In the genomic region with DNA sequence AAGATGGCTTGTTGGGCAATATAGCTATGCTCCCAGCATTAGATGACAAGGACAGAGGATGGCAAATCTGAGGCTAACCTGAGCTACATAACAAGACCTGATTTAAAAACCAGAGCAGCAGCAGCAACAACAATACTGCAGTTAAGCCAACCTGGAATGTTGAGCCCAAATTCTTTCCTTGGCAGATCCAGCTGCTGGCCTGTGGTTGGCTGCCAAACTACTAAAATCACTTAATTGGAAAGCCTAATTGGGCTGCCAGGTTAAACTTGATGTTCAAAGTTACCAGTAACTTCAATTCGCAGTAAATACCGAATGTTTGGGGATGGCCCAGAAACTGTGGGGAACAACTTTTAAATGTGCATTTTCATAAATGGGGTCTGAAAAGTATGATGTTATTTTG, we compare ENCODE assay signal across 26 mouse cellular contexts.
A peak's percentile ranks its signal among the peaks of the same experiment; 100 is the strongest.
DNase-seq lines count a peak whose midpoint lies in the region; ATAC-seq and TF ChIP-seq lines count a peak whose summit lies in the region.
"Had no signal": no experiment of that assay in that cellular context is flagged by ENCODE, and none has a peak within 500 bp of the region (broad histone marks: within the 10 kb centered on the region; RNA-seq: fewer than 3 reads in every experiment).

No protein-coding gene starts in this region.

- H3K27me3 ChIP-seq in kidney, embryonic 16.5 days (ENCODE audit: insufficient read depth, low read length) = no peaks in the 10 kb centered on the region
- H3K27me3 ChIP-seq in limb, embryonic 14.5 days (ENCODE audit: control insufficient read depth, insufficient read depth, low read length) = no peaks in the 10 kb centered on the region
- H3K27me3 ChIP-seq: heart, embryonic 15.5 days; limb, embryonic 12.5 days; liver, embryonic 13.5 days; midbrain, embryonic 13.5 days; neural tube, embryonic 13.5 days had no signal

- peak; percentile 53 for DNase-seq in kidney, adult 11 months
- DNase-seq in kidney, postnatal 10 days = no peak
- DNase-seq in brain, embryonic 14.5 days (ENCODE audit: low read depth) = peak; percentile 56
- no peak for DNase-seq in limb, embryonic 14.5 days (ENCODE audit: low spot score)
- DNase-seq in left cerebral cortex, adult 8-10 months (ENCODE audit: low spot score in 2 of 2) = no peak
- DNase-seq: adrenal gland, postnatal 25 days; cerebellum, adult 18-20 months; cerebellum, postnatal 10 days; forebrain, postnatal 0 days; gastrocnemius, postnatal 10 days; liver, embryonic 13.5 days; lung, adult 18-20 months; lung, postnatal 4 days; thymus, adult 2 months; thymus, postnatal 36 days had no signal

- no peaks in the 10 kb centered on the region for H3K36me3 ChIP-seq in kidney, embryonic 16.5 days (ENCODE audit: insufficient read depth, low read length)
- H3K36me3 ChIP-seq in limb, embryonic 14.5 days (ENCODE audit: control insufficient read depth, insufficient read depth, low read length) = no peaks in the 10 kb centered on the region
- H3K36me3 ChIP-seq: heart, embryonic 15.5 days; limb, embryonic 12.5 days; liver, embryonic 13.5 days; midbrain, embryonic 13.5 days; neural tube, embryonic 13.5 days had no signal

- no peak for ATAC-seq in kidney, embryonic 16.5 days (ENCODE audit: low FRiP score, low TSS enrichment)
- ATAC-seq in limb, embryonic 14.5 days (ENCODE audit: low FRiP score, low read depth) = no peak
- no peak for ATAC-seq in megakaryocyte-erythroid progenitor cell, adult 5-6 weeks (replicated peaks; ENCODE audit: low FRiP score, low TSS enrichment, poor library complexity, severe bottlenecking)
- ATAC-seq: forebrain, postnatal 0 days; hindbrain, postnatal 0 days; intestine, postnatal 0 days; lung, postnatal 0 days; midbrain, embryonic 13.5 days had no signal

- peak overlapping the region; percentile 53; the same call in 1 of the 2 replicates for H3K27ac ChIP-seq in kidney, embryonic 16.5 days (ENCODE audit: low read length)
- H3K27ac ChIP-seq in limb, embryonic 14.5 days (replicated peaks; ENCODE audit: low read depth, low read length) = 0 out of 2 replicates have a peak overlapping the region, but pooled peaks have one; percentile 13
- H3K27ac ChIP-seq: heart, embryonic 15.5 days; hindbrain, postnatal 0 days; limb, embryonic 12.5 days; liver, embryonic 13.5 days; midbrain, embryonic 13.5 days; neural tube, embryonic 13.5 days had no signal

- no peak for TF ChIP-seq CTCF in brain, embryonic 14.5 days (IDR thresholded peaks at IDR 0.05; ENCODE audit: borderline replicate concordance, extremely low read depth, insufficient read depth, insufficient read length)

- no peak overlapping the region for H3K4me2 ChIP-seq in kidney, embryonic 16.5 days (replicated peaks; ENCODE audit: low read depth, low read length)
- no peak overlapping the region for H3K4me2 ChIP-seq in limb, embryonic 14.5 days (replicated peaks; ENCODE audit: low read depth, low read length, severe bottlenecking)
- H3K4me2 ChIP-seq: heart, embryonic 15.5 days; limb, embryonic 12.5 days; liver, embryonic 13.5 days; midbrain, embryonic 13.5 days; neural tube, embryonic 13.5 days had no signal

- H3K9ac ChIP-seq in kidney, embryonic 16.5 days (replicated peaks; ENCODE audit: low read length) = no peak overlapping the region
- H3K9ac ChIP-seq in limb, embryonic 14.5 days (ENCODE audit: low read depth, low read length, severe bottlenecking) = no peak overlapping the region
- H3K9ac ChIP-seq: forebrain, postnatal 0 days; heart, embryonic 15.5 days; limb, embryonic 12.5 days; liver, embryonic 13.5 days; midbrain, embryonic 13.5 days; neural tube, embryonic 13.5 days had no signal

- peaks cover 9% of the 10 kb centered on the region for H3K4me1 ChIP-seq in kidney, embryonic 16.5 days (ENCODE audit: insufficient read depth, low read length)
- H3K4me1 ChIP-seq in limb, embryonic 14.5 days (ENCODE audit: control insufficient read depth, insufficient read depth, low read length) = peaks cover 14% of the 10 kb centered on the region
- H3K4me1 ChIP-seq: liver, embryonic 13.5 days; megakaryocyte, embryonic 14.5 days had no signal

- H3K4me3 ChIP-seq in kidney, embryonic 16.5 days (ENCODE audit: low read length) = no peak overlapping the region
- H3K4me3 ChIP-seq in limb, embryonic 14.5 days (replicated peaks; ENCODE audit: low read length) = no peak overlapping the region
- H3K4me3 ChIP-seq: erythroblast, embryonic 14.5 days; heart, embryonic 15.5 days; limb, embryonic 12.5 days; liver, embryonic 13.5 days; megakaryocyte, embryonic 14.5 days; midbrain, embryonic 13.5 days; neural tube, embryonic 13.5 days had no signal

- WGBS in kidney, embryonic 16.5 days = 75% methylated on average over 2 of the region's 2 CpGs
- WGBS in limb, embryonic 14.5 days = 39% methylated on average over 2 of the region's 2 CpGs

- H3K9me3 ChIP-seq in kidney, embryonic 16.5 days (ENCODE audit: low read length) = no peaks in the 10 kb centered on the region
- 0 out of 2 replicates have a peak, but pooled peaks cover 7% of the 10 kb centered on the region for H3K9me3 ChIP-seq in limb, embryonic 14.5 days (ENCODE audit: control insufficient read depth, low read length)
- H3K9me3 ChIP-seq: heart, embryonic 15.5 days; liver, embryonic 13.5 days; neural tube, embryonic 13.5 days had no signal

- no peak for TF ChIP-seq POLR2A in brain, embryonic 14.5 days (IDR thresholded peaks at IDR 0.05; ENCODE audit: borderline replicate concordance, extremely low read depth, insufficient read depth, insufficient read length, poor library complexity, severe bottlenecking)
- TF ChIP-seq POLR2A in limb, embryonic 14.5 days (IDR thresholded peaks at IDR 0.05; ENCODE audit: borderline replicate concordance, extremely low read depth, insufficient read depth, insufficient read length) = no peak

Comparison
In these comparisons a context has a peak if more than half of its experiments do, and no peak if none do; other contexts are left out.
1. DNase-seq: peak in kidney, adult 11 months (single experiment) and brain, embryonic 14.5 days (single experiment); none in kidney, postnatal 10 days (single experiment), limb, embryonic 14.5 days (single experiment) and left cerebral cortex, adult 8-10 months (0 of 2).